Mouse (Mus musculus) hindbrain, embryonic 12.5 days (tissue): Measurements from ENCODE around the gene Wdr77. TPM values are rescaled to one million over a fixed set of nuclear protein-coding genes. Genes with fewer than 3 reads are reported as not detected.
"Not testable (repeated sequence)": the region's sequence is repeated elsewhere in the genome, so short reads cannot be mapped to it uniquely, and the experiment has no call there.

Source experiments
- ATAC-seq: fragments of 200-750 bp; cut with Nextera tagmentation; 2 replicates; pipeline ENCODE4 v1.8.0; 2017; ENCODE audit warnings: moderate TSS enrichment; ENCODE audit not compliant: low FRiP score
- H3K27ac ChIP-seq: fragments of 300-500 bp; sonication (generic); 2 replicates; pipeline ENCODE4 v1.5.1; 2016; ENCODE audit warnings: mild to moderate bottlenecking
- H3K27me3 ChIP-seq: fragments of 300-500 bp; sonication (generic); 2 replicates; pipeline ENCODE4 v1.6.1; 2016; ENCODE audit warnings: mild to moderate bottlenecking
- H3K36me3 ChIP-seq: fragments of 300-500 bp; sonication (generic); 2 replicates; pipeline ENCODE4 v1.6.1; 2016; ENCODE audit warnings: mild to moderate bottlenecking
- H3K4me1 ChIP-seq: fragments of 300-500 bp; sonication (generic); 2 replicates; pipeline ENCODE4 v1.6.1; 2016
- H3K4me2 ChIP-seq: fragments of 300-500 bp; sonication (generic); replicated peaks from 2 replicates; pipeline ENCODE4 v1.6.1; 2016; ENCODE audit warnings: mild to moderate bottlenecking
- H3K4me3 ChIP-seq: fragments of 300-500 bp; sonication (generic); 2 replicates; pipeline ENCODE4 v1.5.1; 2016; ENCODE audit warnings: mild to moderate bottlenecking
- H3K9ac ChIP-seq: fragments of 300-500 bp; sonication (generic); 2 replicates; pipeline ENCODE4 v1.6.1; 2016; ENCODE audit warnings: mild to moderate bottlenecking, moderate library complexity
- H3K9me3 ChIP-seq: fragments of 300-500 bp; sonication (generic); replicated peaks from 2 replicates; pipeline ENCODE4 v1.6.1; 2016; ENCODE audit warnings: mild to moderate bottlenecking
- WGBS: fragments of 180-500 bp; shearing (Covaris S2); methylation state at CpG from one replicate; pipeline ENCODE4 v1.1.7; 2016; 5-methylcytosine and 5-hydroxymethylcytosine counted together
- polyA plus RNA-seq: library from polyadenylated mRNA; unstranded; fragments of >200 nt; fragmentation: Nextera tagmentation; extraction: Ambion mirVana; gene quantifications from 2 replicates; pipeline ENCODE4 v1.2.1, GENCODE M21; 2016

The Wdr77 gene
- polyA plus RNA-seq, 1 experiment from 2014 or later = 101 TPM

- under 1% methylated on average over 25 of the region's 26 CpGs for WGBS
- Histone ChIP-seq H3K4me3 (peak overlapping the region; percentile 89), H3K36me3 (peaks cover 41% of the 10 kb centered on the region), H3K4me1 (peaks cover 24% of the 10 kb centered on the region), H3K9ac (peak overlapping the region; percentile 87), H3K4me2 (peak overlapping the region; percentile 84), H3K27me3 (no peaks in the 10 kb centered on the region), H3K27ac (peak overlapping the region; percentile 76), H3K9me3 (no peaks in the 10 kb centered on the region)
- peak; percentile 84 for ATAC-seq
These were observed 416 bp downstream of the Wdr77 start for GRCm38 (mm10) chr3:105959585-105959984.

GRCm38 (mm10) chr3:105959999-105960398 is 830 bp downstream of the Wdr77 start, which contains the start of gene Atp5f1:
TSS of gene Atp5f1 (minus strand) at chr3:105960099.
- ATAC-seq = no peak
- Histone ChIP-seq H3K9me3 (no peaks in the 10 kb centered on the region), H3K4me2 (peak within 1 kb of the TSS; percentile 84), H3K4me3 (peak within 1 kb of the TSS; percentile 89), H3K36me3 (peaks cover 42% of the 10 kb centered on the region), H3K27ac (peak within 1 kb of the TSS; percentile 90), H3K9ac (peak within 1 kb of the TSS; percentile 95), H3K4me1 (peaks cover 24% of the 10 kb centered on the region), H3K27me3 (no peaks in the 10 kb centered on the region)
- 5% methylated on average over 6 of the region's 6 CpGs for WGBS

- no peak for ATAC-seq
- Histone ChIP-seq H3K9ac (no peak overlapping the region), H3K4me1 (peaks cover 24% of the 10 kb centered on the region), H3K27ac (no peak overlapping the region), H3K4me2 (peak overlapping the region; percentile 84; the same call in 1 of the 2 replicates), H3K9me3 (no peaks in the 10 kb centered on the region), H3K27me3 (no peaks in the 10 kb centered on the region), H3K4me3 (peak overlapping the region; percentile 89), H3K36me3 (peaks cover 45% of the 10 kb centered on the region)
- WGBS = 94% methylated on average over 2 of the region's 2 CpGs
These were observed 1.5 kb downstream of the Wdr77 start for GRCm38 (mm10) chr3:105960700-105961099.

GRCm38 (mm10) chr3:105971831-105972446 is 12.8 kb downstream of the Wdr77 start:
- H3K9ac ChIP-seq = no peak overlapping the region
- no peak for ATAC-seq
- no peak overlapping the region for H3K4me3 ChIP-seq
- 86% methylated on average over 5 of the region's 5 CpGs for WGBS
- H3K9me3 ChIP-seq = no peaks in the 10 kb centered on the region
- no peak overlapping the region for H3K27ac ChIP-seq
- H3K36me3 ChIP-seq = peaks cover 39% of the 10 kb centered on the region
- no peaks in the 10 kb centered on the region for H3K27me3 ChIP-seq
- no peaks in the 10 kb centered on the region for H3K4me1 ChIP-seq
- no peak overlapping the region for H3K4me2 ChIP-seq

- no peak within 1 kb of the TSS for H3K4me3 ChIP-seq
- peaks cover 25% of the 10 kb centered on the region for H3K36me3 ChIP-seq
- H3K4me1 ChIP-seq = no peaks in the 10 kb centered on the region
- H3K9ac ChIP-seq = no peak within 1 kb of the TSS
- H3K4me2 ChIP-seq = no peak within 1 kb of the TSS
- WGBS = 80% methylated on average over 3 of the region's 3 CpGs
- no peak within 1 kb of the TSS for H3K27ac ChIP-seq
- H3K9me3 ChIP-seq = no peaks in the 10 kb centered on the region
- no peak for ATAC-seq
- H3K27me3 ChIP-seq = no peaks in the 10 kb centered on the region
These were observed 14.2 kb downstream of the Wdr77 start, which contains the start of gene Ovgp1 for GRCm38 (mm10) chr3:105973411-105973810. TSS of gene Ovgp1 (plus strand) at chr3:105973711.

GRCm38 (mm10) chr3:105974174-105974573 is 15.0 kb downstream of the Wdr77 start:
- Histone ChIP-seq H3K4me3 (no peak overlapping the region), H3K4me2 (no peak overlapping the region), H3K27ac (no peak overlapping the region), H3K9ac (no peak overlapping the region), H3K27me3 (no peaks in the 10 kb centered on the region), H3K9me3 (no peaks in the 10 kb centered on the region), H3K4me1 (no peaks in the 10 kb centered on the region), H3K36me3 (peaks cover 18% of the 10 kb centered on the region)
- no peak for ATAC-seq
- 74% methylated on average over 2 of the region's 2 CpGs for WGBS

- H3K9me3 ChIP-seq, H3K9ac ChIP-seq, H3K4me3 ChIP-seq, H3K4me1 ChIP-seq, H3K4me2 ChIP-seq, H3K27ac ChIP-seq, ATAC-seq, H3K36me3 ChIP-seq, H3K27me3 ChIP-seq: not testable (repeated sequence)
- WGBS = 50% methylated on average over 5 of the region's 5 CpGs
These were observed 30.4 kb downstream of the Wdr77 start for GRCm38 (mm10) chr3:105989611-105990010.

GRCm38 (mm10) chr3:105991653-105992283 is 32.6 kb downstream of the Wdr77 start:
- ATAC-seq = no peak
- no peak overlapping the region for H3K9ac ChIP-seq

GRCm38 (mm10) chr3:105994730-105995129 is 35.6 kb downstream of the Wdr77 start:
- Histone ChIP-seq H3K9ac (no peak overlapping the region), H3K27ac (no peak overlapping the region), H3K27me3 (no peaks in the 10 kb centered on the region), H3K4me1 (no peaks in the 10 kb centered on the region), H3K9me3 (no peaks in the 10 kb centered on the region), H3K36me3 (no peaks in the 10 kb centered on the region), H3K4me3 (no peak overlapping the region), H3K4me2 (no peak overlapping the region)
- 69% methylated on average over 2 of the region's 2 CpGs for WGBS
- ATAC-seq = no peak

More at GRCm38 (mm10) chr3:105991653-105992283, 32.6 kb downstream of the Wdr77 start:
- Histone ChIP-seq H3K9me3 (no peaks in the 10 kb centered on the region), H3K4me2 (no peak overlapping the region), H3K4me3 (no peak overlapping the region), H3K27me3 (no peaks in the 10 kb centered on the region), H3K4me1 (no peaks in the 10 kb centered on the region), H3K27ac (no peak overlapping the region), H3K36me3 (no peaks in the 10 kb centered on the region)
- WGBS = 34% methylated on average over 4 of the region's 4 CpGs

GRCm38 (mm10) chr3:106000707-106001375 is 41.7 kb downstream of the Wdr77 start:
- Histone ChIP-seq H3K9ac (no peak overlapping the region), H3K4me2 (peak overlapping the region; percentile 42), H3K4me3 (peak overlapping the region; percentile 19), H3K27ac (no peak overlapping the region), H3K27me3 (no peaks in the 10 kb centered on the region), H3K4me1 (peaks cover 5% of the 10 kb centered on the region; the same call in 1 of the 2 replicates), H3K9me3 (no peaks in the 10 kb centered on the region), H3K36me3 (no peaks in the 10 kb centered on the region)
- 19% methylated on average over 11 of the region's 11 CpGs for WGBS
- ATAC-seq = no peak

- H3K4me2 ChIP-seq = peak overlapping the region; percentile 42
- no peak overlapping the region for H3K9ac ChIP-seq
- peak; percentile 86 for ATAC-seq
- no peaks in the 10 kb centered on the region for H3K27me3 ChIP-seq
- 23% methylated on average over 17 of the region's 17 CpGs for WGBS
- peaks cover 5% of the 10 kb centered on the region; the same call in 1 of the 2 replicates for H3K4me1 ChIP-seq
- H3K9me3 ChIP-seq = no peaks in the 10 kb centered on the region
- no peaks in the 10 kb centered on the region for H3K36me3 ChIP-seq
- H3K27ac ChIP-seq = no peak overlapping the region
- H3K4me3 ChIP-seq = peak overlapping the region; percentile 19
These were observed 42.5 kb downstream of the Wdr77 start for GRCm38 (mm10) chr3:106001416-106002370.
